Mouse (Mus musculus) hindbrain, embryonic 13.5 days (tissue): ENCODE data around the gene Plau. TPM values are rescaled to one million over a fixed set of nuclear protein-coding genes. Genes with fewer than 3 reads are reported as not detected.

ENCODE experiments used
- ATAC-seq: fragments of 200-750 bp; cut with Nextera tagmentation; 2 replicates; pipeline ENCODE4 v1.8.0; 2017; ENCODE audit warnings: moderate TSS enrichment; ENCODE audit not compliant: low FRiP score
- H3K27ac ChIP-seq: fragments of 300-500 bp; sonication (generic); 2 replicates; pipeline ENCODE4 v1.5.1; 2015; ENCODE audit warnings: inconsistent platforms, mild to moderate bottlenecking, moderate library complexity
- H3K27me3 ChIP-seq: fragments of 300-500 bp; sonication (generic); 2 replicates; pipeline ENCODE4 v1.6.1; 2015; ENCODE audit warnings: mild to moderate bottlenecking, inconsistent platforms
- H3K36me3 ChIP-seq: fragments of 300-500 bp; sonication (generic); 2 replicates; pipeline ENCODE4 v1.6.1; 2015; ENCODE audit warnings: mild to moderate bottlenecking, inconsistent platforms
- H3K4me1 ChIP-seq: fragments of 300-500 bp; sonication (generic); replicated peaks from 2 replicates; pipeline ENCODE4 v1.6.1; 2015; ENCODE audit warnings: inconsistent platforms
- H3K4me2 ChIP-seq: fragments of 300-500 bp; sonication (generic); 2 replicates; pipeline ENCODE4 v1.6.1; 2015; ENCODE audit warnings: inconsistent platforms, mild to moderate bottlenecking, moderate library complexity
- H3K4me3 ChIP-seq: fragments of 300-500 bp; sonication (generic); 2 replicates; pipeline ENCODE4 v1.5.1; 2015; ENCODE audit warnings: mild to moderate bottlenecking, inconsistent platforms
- H3K9ac ChIP-seq: fragments of 300-500 bp; sonication (generic); 2 replicates; pipeline ENCODE4 v1.6.1; 2015; ENCODE audit warnings: mild to moderate bottlenecking, inconsistent platforms
- H3K9me3 ChIP-seq: fragments of 300-500 bp; sonication (generic); 2 replicates; pipeline ENCODE4 v1.6.1; 2016; ENCODE audit warnings: inconsistent platforms
- WGBS: fragments of 180-500 bp; shearing (Covaris S2); methylation state at CpG from one replicate; pipeline ENCODE4 v1.1.7; 2015; 5-methylcytosine and 5-hydroxymethylcytosine counted together
- polyA plus RNA-seq: library from polyadenylated mRNA; unstranded; fragments of >200 nt; fragmentation: Nextera tagmentation; extraction: Ambion mirVana; gene quantifications from 2 replicates; pipeline ENCODE4 v1.2.1, GENCODE M21; 2015

Gene Plau
- polyA plus RNA-seq, 1 experiment from 2014 or later: 0.40 TPM

GRCm38 (mm10) chr14:20811236-20811635 lies 25.2 kb upstream of the Plau start:
- H3K9me3 ChIP-seq: no peaks in the 10 kb centered on the region
- H3K27me3 ChIP-seq: no peaks in the 10 kb centered on the region
- H3K36me3 ChIP-seq: no peaks in the 10 kb centered on the region
- H3K4me3 ChIP-seq: no peak overlapping the region
- no peak overlapping the region for H3K27ac ChIP-seq
- no peaks in the 10 kb centered on the region for H3K4me1 ChIP-seq
- 89% methylated on average over 8 of the region's 8 CpGs for WGBS
- no peak for ATAC-seq
- no peak overlapping the region for H3K9ac ChIP-seq
- no peak overlapping the region for H3K4me2 ChIP-seq

DNA sequence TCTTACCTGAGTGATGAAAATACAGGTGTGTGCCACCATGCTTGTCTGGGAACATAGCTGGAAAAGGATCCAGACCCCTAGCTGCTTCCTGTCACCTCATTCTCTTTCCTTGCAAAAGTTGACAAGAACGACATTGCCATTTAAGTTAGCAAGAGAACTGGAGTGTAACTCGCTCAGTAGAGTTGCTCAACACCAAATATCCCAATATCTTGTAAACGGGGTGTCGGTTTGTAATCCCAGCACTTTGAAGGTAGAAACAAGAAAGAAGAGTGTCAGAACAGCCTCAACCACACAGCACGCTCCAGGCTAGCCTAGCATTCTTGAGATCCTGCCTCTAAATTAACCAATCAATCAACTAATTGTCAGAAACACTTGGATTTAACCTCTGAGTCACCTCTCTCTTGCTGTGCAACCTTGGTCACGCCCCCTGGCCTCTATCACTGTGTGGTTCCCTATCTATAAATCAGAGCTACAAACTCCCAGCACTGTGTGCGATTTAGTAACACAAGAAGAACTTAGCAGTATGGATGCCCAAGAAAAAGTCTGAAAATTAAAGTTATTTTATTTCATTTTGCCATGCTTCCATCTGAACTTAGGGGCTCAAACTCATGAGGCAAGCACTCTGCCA lies 24.6 kb upstream of the Plau start:
- Histone ChIP-seq H3K9me3 (peaks cover 6% of the 10 kb centered on the region; the same call in 1 of the 2 replicates), H3K4me2 (no peak overlapping the region), H3K9ac (no peak overlapping the region), H3K4me3 (no peak overlapping the region), H3K27me3 (no peaks in the 10 kb centered on the region), H3K4me1 (no peaks in the 10 kb centered on the region), H3K36me3 (no peaks in the 10 kb centered on the region), H3K27ac (no peak overlapping the region)
- no peak for ATAC-seq
- 77% methylated on average over 7 of the region's 7 CpGs for WGBS

GRCm38 (mm10) chr14:20815448-20815847 lies 21.0 kb upstream of the Plau start:
- no peak overlapping the region for H3K4me2 ChIP-seq
- no peaks in the 10 kb centered on the region for H3K27me3 ChIP-seq
- no peak for ATAC-seq
- no peak overlapping the region for H3K9ac ChIP-seq
- no peaks in the 10 kb centered on the region for H3K36me3 ChIP-seq
- H3K4me1 ChIP-seq: no peaks in the 10 kb centered on the region
- H3K4me3 ChIP-seq: no peak overlapping the region
- peaks cover 10% of the 10 kb centered on the region; the same call in 1 of the 2 replicates for H3K9me3 ChIP-seq
- H3K27ac ChIP-seq: no peak overlapping the region
- 93% methylated on average over 3 of the region's 3 CpGs for WGBS

- ATAC-seq: no peak
- H3K9me3 ChIP-seq: no peaks in the 10 kb centered on the region
- WGBS: 90% methylated on average over 1 of the region's 1 CpGs
These were observed 11.9 kb upstream of the Plau start for GRCm38 (mm10) chr14:20824517-20824916.

DNA sequence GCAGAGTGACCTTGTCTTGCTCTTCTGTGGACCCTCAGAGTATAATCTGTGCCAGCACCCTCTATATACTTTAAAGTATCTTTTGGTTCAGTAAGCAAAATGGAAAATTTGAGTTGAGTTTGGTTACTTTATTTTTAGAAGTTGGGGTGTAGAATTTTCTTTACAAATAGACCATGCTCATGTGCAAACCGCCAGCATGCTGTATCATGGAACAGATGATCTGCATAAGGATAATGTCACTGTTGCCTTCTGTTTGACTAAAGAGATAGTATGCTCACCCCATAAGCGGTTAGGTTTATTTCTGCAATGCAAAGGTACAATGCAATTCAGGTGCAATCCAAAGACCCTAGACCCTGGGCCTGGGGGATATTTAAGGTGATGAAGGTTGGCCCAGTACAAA lies 10.9 kb upstream of the Plau start:
- Histone ChIP-seq H3K9me3 (no peaks in the 10 kb centered on the region), H3K36me3 (no peaks in the 10 kb centered on the region), H3K27ac (no peak overlapping the region), H3K27me3 (no peaks in the 10 kb centered on the region), H3K4me1 (no peaks in the 10 kb centered on the region), H3K4me2 (no peak overlapping the region), H3K9ac (no peak overlapping the region), H3K4me3 (no peak overlapping the region)
- no peak for ATAC-seq
- WGBS: 88% methylated on average over 2 of the region's 2 CpGs

More at GRCm38 (mm10) chr14:20824517-20824916, 11.9 kb upstream of the Plau start:
- H3K27me3 ChIP-seq: no peaks in the 10 kb centered on the region
- H3K4me1 ChIP-seq: no peaks in the 10 kb centered on the region
- no peak overlapping the region for H3K4me3 ChIP-seq
- no peak overlapping the region for H3K4me2 ChIP-seq
- no peak overlapping the region for H3K9ac ChIP-seq
- no peaks in the 10 kb centered on the region for H3K36me3 ChIP-seq
- no peak overlapping the region for H3K27ac ChIP-seq

DNA sequence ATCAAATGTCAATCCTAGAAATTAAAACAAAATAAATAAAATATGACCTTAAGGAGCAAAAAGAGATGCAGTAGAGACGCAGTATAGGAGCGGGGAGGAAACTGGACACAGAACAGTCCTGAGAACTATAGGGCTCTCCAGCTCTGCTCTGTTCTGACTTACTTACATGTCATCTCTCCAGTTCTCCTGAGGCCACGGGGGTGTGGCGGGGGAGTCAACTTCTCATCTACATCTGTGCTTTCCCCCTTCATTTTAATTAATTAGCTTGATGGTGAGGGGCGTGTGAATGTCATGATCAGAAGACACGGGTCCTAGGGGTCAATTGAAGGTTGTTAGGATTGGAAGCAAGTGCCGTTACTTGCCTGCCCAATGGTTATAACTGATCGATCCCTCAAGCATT lies 9.4 kb upstream of the Plau start:
- no peak overlapping the region for H3K4me3 ChIP-seq
- 87% methylated on average over 8 of the region's 8 CpGs for WGBS
- ATAC-seq: no peak
- H3K4me1 ChIP-seq: no peaks in the 10 kb centered on the region
- H3K4me2 ChIP-seq: no peak overlapping the region
- H3K9ac ChIP-seq: no peak overlapping the region
- no peaks in the 10 kb centered on the region for H3K9me3 ChIP-seq
- no peaks in the 10 kb centered on the region for H3K36me3 ChIP-seq
- H3K27me3 ChIP-seq: no peaks in the 10 kb centered on the region
- H3K27ac ChIP-seq: no peak overlapping the region

GRCm38 (mm10) chr14:20827491-20827890 lies 9.0 kb upstream of the Plau start:
- no peaks in the 10 kb centered on the region for H3K4me1 ChIP-seq
- no peak overlapping the region for H3K4me2 ChIP-seq
- no peaks in the 10 kb centered on the region for H3K27me3 ChIP-seq
- no peak overlapping the region for H3K4me3 ChIP-seq
- no peaks in the 10 kb centered on the region for H3K9me3 ChIP-seq
- no peaks in the 10 kb centered on the region for H3K36me3 ChIP-seq
- H3K9ac ChIP-seq: no peak overlapping the region
- no peak overlapping the region for H3K27ac ChIP-seq
- no peak for ATAC-seq
- WGBS: 90% methylated on average over 5 of the region's 5 CpGs

DNA sequence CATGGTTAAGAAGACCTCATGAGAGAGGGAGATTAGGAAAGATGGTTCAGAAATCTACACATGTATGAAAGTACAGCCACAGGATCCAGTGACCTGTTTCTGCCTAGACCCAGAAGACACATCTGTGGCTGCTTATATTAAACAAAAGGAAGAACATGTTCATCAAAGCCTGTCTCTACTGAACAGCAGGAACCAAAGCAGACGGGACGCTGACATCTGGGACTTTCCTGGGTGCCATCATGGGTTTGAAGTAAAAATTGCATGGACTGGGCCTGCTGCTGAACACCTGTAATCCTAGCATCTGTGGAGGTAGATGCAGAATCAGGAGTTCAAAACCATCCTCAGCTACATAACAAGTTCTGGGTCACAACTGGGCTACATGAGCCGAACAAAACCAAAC lies 7.9 kb upstream of the Plau start:
- Histone ChIP-seq H3K36me3 (no peaks in the 10 kb centered on the region), H3K4me3 (no peak overlapping the region), H3K4me1 (no peaks in the 10 kb centered on the region), H3K9ac (no peak overlapping the region), H3K9me3 (no peaks in the 10 kb centered on the region), H3K4me2 (no peak overlapping the region), H3K27ac (no peak overlapping the region), H3K27me3 (no peaks in the 10 kb centered on the region)
- ATAC-seq: no peak
- WGBS: 90% methylated on average over 3 of the region's 3 CpGs

- Histone ChIP-seq H3K4me1 (no peaks in the 10 kb centered on the region), H3K9ac (no peak overlapping the region), H3K27ac (no peak overlapping the region), H3K4me3 (no peak overlapping the region), H3K9me3 (no peaks in the 10 kb centered on the region), H3K27me3 (peaks cover 4% of the 10 kb centered on the region; the same call in 1 of the 2 replicates), H3K4me2 (no peak overlapping the region), H3K36me3 (no peaks in the 10 kb centered on the region)
- no peak for ATAC-seq
- 90% methylated on average over 12 of the region's 12 CpGs for WGBS
These were observed 6.7 kb upstream of the Plau start for GRCm38 (mm10) chr14:20829523-20830366.

GRCm38 (mm10) chr14:20831141-20831910 lies 5.1 kb upstream of the Plau start:
- Histone ChIP-seq H3K4me3 (no peak overlapping the region), H3K4me1 (peaks cover 3% of the 10 kb centered on the region), H3K9me3 (no peaks in the 10 kb centered on the region), H3K27me3 (peaks cover 4% of the 10 kb centered on the region; the same call in 1 of the 2 replicates), H3K27ac (no peak overlapping the region), H3K9ac (no peak overlapping the region), H3K36me3 (no peaks in the 10 kb centered on the region), H3K4me2 (no peak overlapping the region)
- WGBS: 87% methylated on average over 9 of the region's 9 CpGs
- ATAC-seq: no peak

- H3K27ac ChIP-seq: no peak overlapping the region
- H3K4me2 ChIP-seq: no peak overlapping the region
- H3K36me3 ChIP-seq: no peaks in the 10 kb centered on the region
- no peaks in the 10 kb centered on the region for H3K9me3 ChIP-seq
- peaks cover 8% of the 10 kb centered on the region for H3K4me1 ChIP-seq
- whole genome bisulfite sequencing: 80% methylated on average over 1 of the region's 1 CpGs
- H3K4me3 ChIP-seq: no peak overlapping the region
- no peak overlapping the region for H3K9ac ChIP-seq
- no peak for ATAC-seq
- H3K27me3 ChIP-seq: peaks cover 4% of the 10 kb centered on the region; the same call in 1 of the 2 replicates
These were observed 4.5 kb upstream of the Plau start for GRCm38 (mm10) chr14:20831915-20832314.

- no peak for ATAC-seq
- H3K9ac ChIP-seq: no peak overlapping the region
- H3K27ac ChIP-seq: no peak overlapping the region
- peaks cover 15% of the 10 kb centered on the region for H3K4me1 ChIP-seq
- H3K36me3 ChIP-seq: no peaks in the 10 kb centered on the region
- peaks cover 10% of the 10 kb centered on the region for H3K27me3 ChIP-seq
- H3K9me3 ChIP-seq: no peaks in the 10 kb centered on the region
- H3K4me2 ChIP-seq: no peak overlapping the region
- H3K4me3 ChIP-seq: no peak overlapping the region
- 92% methylated on average over 4 of the region's 4 CpGs for WGBS
These were observed 2.9 kb upstream of the Plau start for GRCm38 (mm10) chr14:20833525-20833924.
